Mouse (Mus musculus) MEL-GATA-1-ER (cell line): ENCODE data around the gene Galnt4.

ENCODE experiments used
- DNase-seq: peaks from one replicate; pipeline ENCODE4 v3.0.0-alpha.2; 2012; ENCODE audit warnings: low read depth; ENCODE audit errors: extremely low read depth

Gene Galnt4

GRCm38 (mm10) chr10:99107964-99108363, at the start of gene Galnt4:
Galnt4 (plus strand) TSS chr10:99108159.
- DNase-seq, result peak; percentile 60

- no peak for DNase-seq
Measured at GRCm38 (mm10) chr10:99060588-99060987, 47.4 kb upstream of the Galnt4 start.

GRCm38 (mm10) chr10:99061418-99061817, 46.5 kb upstream of the Galnt4 start:
- DNase-seq, result no peak

- no peak for DNase-seq
Measured at GRCm38 (mm10) chr10:99062546-99062945, 45.4 kb upstream of the Galnt4 start.

GRCm38 (mm10) chr10:99076113-99076895, 31.7 kb upstream of the Galnt4 start:
- no peak for DNase-seq

GRCm38 (mm10) chr10:99078621-99079020, 29.3 kb upstream of the Galnt4 start:
- DNase-seq, result no peak

- DNase-seq, result peak; percentile 43
Measured at GRCm38 (mm10) chr10:99081569-99081990, 26.4 kb upstream of the Galnt4 start.

- no peak for DNase-seq
Measured at GRCm38 (mm10) chr10:99083431-99084003, 24.4 kb upstream of the Galnt4 start.

- DNase-seq, result peak; percentile 53
Measured at GRCm38 (mm10) chr10:99084397-99085239, 23.3 kb upstream of the Galnt4 start.

GRCm38 (mm10) chr10:99085240-99085587, 22.7 kb upstream of the Galnt4 start:
- no peak for DNase-seq

GRCm38 (mm10) chr10:99086029-99086428, 21.9 kb upstream of the Galnt4 start:
- no peak for DNase-seq

- no peak for DNase-seq
Measured at GRCm38 (mm10) chr10:99089906-99090305, 18.1 kb upstream of the Galnt4 start.

- DNase-seq, result no peak
Measured at GRCm38 (mm10) chr10:99093364-99093763, 14.6 kb upstream of the Galnt4 start.

- DNase-seq, result no peak
Measured at GRCm38 (mm10) chr10:99095114-99095513, 12.8 kb upstream of the Galnt4 start.

- no peak for DNase-seq
Measured at GRCm38 (mm10) chr10:99097374-99097773, 10.6 kb upstream of the Galnt4 start.

GRCm38 (mm10) chr10:99105522-99105921, 2.4 kb upstream of the Galnt4 start:
- no peak for DNase-seq

- DNase-seq, result no peak
Measured at GRCm38 (mm10) chr10:99106311-99106702, 1.7 kb upstream of the Galnt4 start.

- DNase-seq, result peak; percentile 56
Measured at GRCm38 (mm10) chr10:99106703-99107631, 992 bp upstream of the Galnt4 start, which contains the start of gene Poc1b. Poc1b (plus strand) TSS chr10:99107036.

- DNase-seq, result no peak
Measured at GRCm38 (mm10) chr10:99108431-99108982, 548 bp downstream of the Galnt4 start.

GRCm38 (mm10) chr10:99113533-99113932, 5.6 kb downstream of the Galnt4 start:
- DNase-seq, result no peak

- DNase-seq, result no peak
Measured at GRCm38 (mm10) chr10:99114295-99114694, 6.3 kb downstream of the Galnt4 start.
